Mouse (Mus musculus) liver, adult 2 months (tissue): ENCODE measurements around the gene Sowahb. TPM values are rescaled to one million over a fixed set of nuclear protein-coding genes. Genes with fewer than 3 reads are reported as not detected.
A peak's percentile ranks its signal among the peaks of the same experiment; 100 is the strongest.

Experiments used
- DNase-seq: peaks from one replicate; pipeline ENCODE4 v3.0.0-alpha.2; 2011; ENCODE audit warnings: low read depth, low spot score; ENCODE audit errors: extremely low read depth
- H3K27ac ChIP-seq: fragments of 200-500 bp; replicated peaks from 2 replicates; pipeline ENCODE4 v1.5.1; 2012; ENCODE audit warnings: low read depth, mild to moderate bottlenecking, control low read depth, inconsistent platforms, low read length; ENCODE audit not compliant: insufficient read depth
- H3K27me3 ChIP-seq: fragments of 200-500 bp; 2 replicates; pipeline ENCODE4 v1.6.1; 2012; ENCODE audit warnings: mild to moderate bottlenecking, moderate library complexity, low read length, inconsistent platforms; ENCODE audit not compliant: control insufficient read depth, insufficient read depth
- H3K36me3 ChIP-seq: fragments of 200-500 bp; 2 replicates; pipeline ENCODE4 v1.6.1; 2012; ENCODE audit warnings: low read length, inconsistent platforms; ENCODE audit not compliant: control insufficient read depth, insufficient read depth
- H3K4me1 ChIP-seq: fragments of 200-500 bp; 2 replicates; pipeline ENCODE4 v1.6.1; 2011; ENCODE audit warnings: low read length; ENCODE audit not compliant: control insufficient read depth, insufficient read depth
- H3K4me3 ChIP-seq: fragments of 200-500 bp; 2 replicates; pipeline ENCODE4 v1.5.1; 2011; ENCODE audit warnings: low read depth, mild to moderate bottlenecking, control low read depth, low read length, moderate library complexity; ENCODE audit not compliant: insufficient read depth
- H3K79me2 ChIP-seq: fragments of 200-500 bp; 2 replicates; pipeline ENCODE4 v1.6.1; 2012; ENCODE audit warnings: inconsistent platforms, mild to moderate bottlenecking, low read length, moderate library complexity; ENCODE audit not compliant: control insufficient read depth, insufficient read depth
- H3K9ac ChIP-seq: fragments of 200-500 bp; 2 replicates; pipeline ENCODE4 v1.6.1; 2012; ENCODE audit warnings: low read depth, mild to moderate bottlenecking, control low read depth, inconsistent platforms, low read length
- CTCF ChIP-seq: fragments of 200-500 bp; IDR thresholded peaks from 2 replicates; pipeline ENCODE4 v1.5.1; 2011; ENCODE audit warnings: low read depth, low read length, control low read depth
- POLR2A ChIP-seq: fragments of 200-500 bp; IDR thresholded peaks from 2 replicates; pipeline ENCODE4 v1.6.1; 2011; ENCODE audit warnings: low read length, control low read depth; ENCODE audit not compliant: insufficient read depth; ENCODE audit errors: extremely low read depth
- WGBS: fragments of 180-500 bp; shearing (Covaris S2); methylation state at CpG from one replicate; pipeline ENCODE4 v1.1.7; 2018; 5-methylcytosine and 5-hydroxymethylcytosine counted together
- polyA plus RNA-seq: library from polyadenylated mRNA; depleted of rRNA; stranded (reverse); fragments of >200 nt; gene quantifications from 2 replicates; pipeline ENCODE4 v1.2.3, GENCODE M21; 2012
- total RNA-seq: library from RNA; depleted of rRNA; stranded (reverse); fragments of >200 nt; gene quantifications from 2 replicates; pipeline ENCODE4 v1.2.3, GENCODE M21; 2014

The Sowahb gene
- total and polyA plus RNA-seq, 2 experiments: 1.2 to 3.4 TPM

DNA sequence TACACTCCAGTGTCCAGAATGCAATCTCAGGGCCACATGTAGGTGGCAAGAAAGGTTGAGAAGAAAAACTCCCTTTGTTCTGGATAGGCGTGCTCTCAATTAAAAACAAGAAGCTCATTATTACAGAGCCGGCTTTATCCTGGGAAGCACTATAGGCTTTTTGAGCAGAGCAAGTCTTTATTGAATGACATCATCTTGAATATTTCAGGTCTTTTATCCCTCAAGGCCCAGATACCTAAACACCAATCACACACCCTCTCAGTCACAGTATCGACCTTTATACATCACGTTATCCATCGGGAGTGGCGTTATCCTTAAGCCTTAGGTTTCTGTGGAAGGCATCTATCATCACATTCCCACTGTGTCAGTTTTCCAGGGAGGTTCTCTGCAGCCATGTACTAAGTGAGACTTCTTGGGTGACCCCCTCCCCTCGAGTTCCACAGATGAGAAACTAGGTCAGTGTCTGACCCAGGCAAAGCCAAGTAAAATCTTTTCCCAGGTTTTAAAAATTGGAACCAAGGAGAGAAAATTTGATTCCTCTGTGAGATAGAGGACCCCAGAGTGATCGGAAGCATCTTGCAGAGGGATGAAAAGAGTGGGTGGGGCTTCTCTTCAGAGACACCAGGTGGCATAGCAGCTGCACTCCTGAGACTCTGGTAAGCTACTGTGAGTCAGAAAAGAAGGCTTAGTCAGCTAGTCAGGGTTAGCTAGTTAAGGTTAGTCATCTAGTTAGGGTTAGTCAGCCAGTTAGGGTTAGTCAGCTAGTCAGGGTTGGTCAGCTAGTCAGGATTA, 9.0 kb upstream of the Sowahb start:
- WGBS: 80% methylated on average over 8 of the region's 8 CpGs
- no peak for TF ChIP-seq CTCF
- TF ChIP-seq POLR2A: no peak

DNA sequence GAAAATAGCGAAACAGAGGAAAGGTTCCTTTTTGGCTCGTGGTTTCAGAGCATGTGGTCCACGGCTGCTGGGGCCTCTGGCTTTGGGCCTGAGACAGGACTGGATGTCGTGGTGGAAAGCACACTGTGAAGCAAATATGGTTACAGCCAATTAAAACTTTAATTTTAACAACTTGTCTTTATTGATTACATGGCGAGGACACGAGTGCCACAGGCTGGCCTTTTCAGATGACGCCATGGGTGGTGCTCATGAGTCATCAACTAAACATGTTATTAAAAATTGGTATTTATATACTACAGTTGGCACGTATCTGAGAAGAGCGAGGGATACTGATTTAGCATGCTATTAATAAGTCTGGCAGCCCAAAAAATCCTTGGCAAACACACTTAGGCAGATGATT, 7.1 kb upstream of the Sowahb start:
- Histone ChIP-seq H3K27ac (no peak overlapping the region), H3K4me1 (peaks cover 6% of the 10 kb centered on the region), H3K36me3 (no peaks in the 10 kb centered on the region), H3K27me3 (no peaks in the 10 kb centered on the region), H3K4me3 (no peak overlapping the region), H3K9ac (no peak overlapping the region), H3K79me2 (no peaks in the 10 kb centered on the region)
- TF ChIP-seq CTCF (no peak), POLR2A (no peak)
- no peak for DNase-seq
- whole genome bisulfite sequencing: 79% methylated on average over 9 of the region's 9 CpGs

More for the DNA sequence above, 9.0 kb upstream of the Sowahb start:
- H3K4me1 ChIP-seq: peaks cover 5% of the 10 kb centered on the region
- H3K4me3 ChIP-seq: no peak overlapping the region
- no peak overlapping the region for H3K27ac ChIP-seq
- no peak for DNase-seq
- no peaks in the 10 kb centered on the region for H3K79me2 ChIP-seq
- no peaks in the 10 kb centered on the region for H3K36me3 ChIP-seq
- no peak overlapping the region for H3K9ac ChIP-seq
- no peaks in the 10 kb centered on the region for H3K27me3 ChIP-seq

GRCm38 (mm10) chr5:93051041-93051440, 6.2 kb upstream of the Sowahb start:
- DNase-seq: no peak
- H3K27ac ChIP-seq: no peak overlapping the region
- H3K36me3 ChIP-seq: no peaks in the 10 kb centered on the region
- no peaks in the 10 kb centered on the region for H3K27me3 ChIP-seq
- no peak overlapping the region for H3K4me3 ChIP-seq
- 62% methylated on average over 5 of the region's 5 CpGs for WGBS
- no peaks in the 10 kb centered on the region for H3K79me2 ChIP-seq
- TF ChIP-seq CTCF (peak; percentile 51), POLR2A (no peak)
- peaks cover 6% of the 10 kb centered on the region for H3K4me1 ChIP-seq
- H3K9ac ChIP-seq: no peak overlapping the region

DNA sequence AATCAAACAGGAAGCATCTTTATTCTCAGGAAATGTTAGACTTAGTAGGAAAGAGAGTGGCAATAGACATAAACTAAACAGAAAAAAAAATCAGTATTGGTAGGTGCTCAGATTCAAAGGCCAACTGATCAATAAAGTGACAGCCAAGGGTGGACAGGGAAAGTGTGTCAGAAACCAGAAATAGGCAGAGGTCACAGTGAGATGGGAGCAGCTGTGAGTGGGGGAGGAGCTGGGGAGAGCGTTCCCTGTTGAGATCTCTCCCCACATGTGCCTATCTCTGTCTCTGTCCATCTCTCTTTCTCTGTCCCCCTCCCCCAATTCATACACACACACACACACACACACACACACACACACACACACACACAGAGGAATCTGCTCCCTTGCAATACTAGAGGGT, 5.1 kb upstream of the Sowahb start:
- H3K79me2 ChIP-seq: no peaks in the 10 kb centered on the region
- H3K4me1 ChIP-seq: peaks cover 6% of the 10 kb centered on the region
- no peak overlapping the region for H3K9ac ChIP-seq
- WGBS: 67% methylated on average over 1 of the region's 1 CpGs
- DNase-seq: peak; percentile 85
- H3K27me3 ChIP-seq: no peaks in the 10 kb centered on the region
- H3K27ac ChIP-seq: no peak overlapping the region
- TF ChIP-seq CTCF (no peak), POLR2A (no peak)
- no peaks in the 10 kb centered on the region for H3K36me3 ChIP-seq
- no peak overlapping the region for H3K4me3 ChIP-seq

DNA sequence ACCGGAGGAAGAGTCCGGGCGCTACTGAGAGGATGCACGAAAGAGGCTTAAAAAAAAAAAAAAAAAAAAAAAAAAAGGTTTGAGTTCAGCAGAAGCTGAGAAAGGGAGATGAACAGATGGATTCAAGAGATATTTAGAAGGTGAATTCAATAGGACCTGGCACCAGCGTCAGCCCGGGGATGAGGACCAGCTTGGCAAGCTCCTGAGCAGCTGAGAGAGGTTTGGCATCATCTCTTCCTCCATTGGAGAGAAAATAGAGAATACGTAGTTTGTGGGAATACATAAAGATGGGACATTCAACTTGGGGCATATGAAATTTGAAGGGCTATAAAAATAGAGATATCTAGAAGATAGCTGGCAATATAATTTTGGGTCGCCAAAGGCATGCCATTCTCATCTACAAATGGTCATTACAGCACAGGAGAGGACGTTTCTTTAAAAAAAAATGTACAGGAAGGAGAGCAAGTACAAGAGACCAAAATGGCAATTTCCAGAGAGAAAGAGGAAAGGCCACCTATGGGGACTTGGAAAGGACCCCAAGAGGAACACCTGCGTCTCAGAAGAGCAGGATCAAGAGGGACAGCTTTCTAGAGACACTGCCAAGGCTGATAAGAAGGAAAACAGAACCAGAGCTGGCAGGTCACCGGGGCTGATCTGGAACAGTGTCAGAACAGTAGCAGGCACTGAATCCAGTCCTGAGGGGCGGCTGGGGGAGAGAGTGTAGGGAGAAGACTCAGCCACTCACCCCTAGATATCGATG, 3.8 kb upstream of the Sowahb start:
- TF ChIP-seq CTCF (no peak), POLR2A (no peak)
- no peak overlapping the region for H3K9ac ChIP-seq
- no peak overlapping the region for H3K27ac ChIP-seq
- H3K79me2 ChIP-seq: peaks cover 9% of the 10 kb centered on the region; the same call in 1 of the 2 replicates
- H3K4me1 ChIP-seq: peaks cover 8% of the 10 kb centered on the region
- no peaks in the 10 kb centered on the region for H3K36me3 ChIP-seq
- no peak for DNase-seq
- no peak overlapping the region for H3K4me3 ChIP-seq
- 67% methylated on average over 13 of the region's 13 CpGs for WGBS
- H3K27me3 ChIP-seq: no peaks in the 10 kb centered on the region

DNA sequence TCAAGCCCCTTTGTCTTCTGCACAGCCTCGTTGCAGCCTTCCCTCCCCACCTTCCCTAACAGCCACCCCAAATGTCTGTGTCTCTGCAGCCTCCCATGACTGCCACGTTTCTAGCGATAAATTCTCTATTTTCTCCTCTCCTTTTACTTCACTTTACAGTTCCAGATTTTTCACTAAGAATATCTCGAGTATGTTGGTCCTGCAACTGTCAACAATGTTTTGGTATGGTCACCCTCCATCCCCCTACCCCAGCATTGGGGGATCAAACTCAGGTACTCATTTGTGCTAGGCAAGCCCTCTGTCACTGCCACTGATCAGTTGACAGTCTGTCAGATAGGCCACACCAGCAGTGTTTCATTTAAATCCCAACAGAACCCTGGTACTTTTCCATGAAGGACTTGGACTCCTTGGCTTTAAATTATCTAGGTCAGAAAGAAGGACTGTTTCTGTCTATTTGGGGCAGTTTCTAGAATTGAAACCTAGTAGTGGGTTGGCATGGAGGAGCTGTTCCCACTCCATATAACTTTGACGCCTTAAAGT, 1.6 kb upstream of the Sowahb start:
- Histone ChIP-seq H3K4me1 (peaks cover 19% of the 10 kb centered on the region), H3K4me3 (no peak overlapping the region), H3K27ac (no peak overlapping the region), H3K79me2 (peaks cover 9% of the 10 kb centered on the region; the same call in 1 of the 2 replicates), H3K9ac (no peak overlapping the region), H3K36me3 (no peaks in the 10 kb centered on the region), H3K27me3 (no peaks in the 10 kb centered on the region)
- WGBS: 58% methylated on average over 5 of the region's 5 CpGs
- no peak for TF ChIP-seq CTCF
- no peak for TF ChIP-seq POLR2A
- no peak for DNase-seq
